Mouse (Mus musculus) lung, embryonic 16.5 days (tissue): ENCODE data around the gene Pi4k2b. TPM values are rescaled to one million over a fixed set of nuclear protein-coding genes. Genes with fewer than 3 reads are reported as not detected.
"Not testable (repeated sequence)": the region's sequence is repeated elsewhere in the genome, so short reads cannot be mapped to it uniquely, and the experiment has no call there.

Source experiments
- ATAC-seq: fragments of 200-750 bp; cut with Nextera tagmentation; 2 replicates; pipeline ENCODE4 v1.8.0; 2017; ENCODE audit warnings: low read depth, mild to moderate bottlenecking, moderate library complexity
- H3K27ac ChIP-seq: fragments of 300-500 bp; sonication (generic); 2 replicates; pipeline ENCODE4 v1.5.1; 2014; ENCODE audit warnings: mild to moderate bottlenecking, control low read depth, low read length
- H3K27me3 ChIP-seq: fragments of 300-500 bp; sonication (generic); 2 replicates; pipeline ENCODE4 v1.6.1; 2014; ENCODE audit warnings: low read depth, low read length, mixed read lengths; ENCODE audit not compliant: control insufficient read depth, insufficient read depth
- H3K36me3 ChIP-seq: fragments of 300-500 bp; sonication (generic); 2 replicates; pipeline ENCODE4 v1.6.1; 2014; ENCODE audit warnings: low read length; ENCODE audit not compliant: control insufficient read depth, insufficient read depth
- H3K4me1 ChIP-seq: fragments of 300-500 bp; sonication (generic); replicated peaks from 2 replicates; pipeline ENCODE4 v1.6.1; 2014; ENCODE audit warnings: low read length, mixed read lengths; ENCODE audit not compliant: control insufficient read depth, insufficient read depth
- H3K4me2 ChIP-seq: fragments of 300-500 bp; sonication (generic); 2 replicates; pipeline ENCODE4 v1.6.1; 2014; ENCODE audit warnings: low read depth, low read length, control low read depth
- H3K4me3 ChIP-seq: fragments of 300-500 bp; sonication (generic); 2 replicates; pipeline ENCODE4 v1.5.1; 2014; ENCODE audit warnings: mild to moderate bottlenecking, low read length, control low read depth
- H3K9ac ChIP-seq: fragments of 300-500 bp; sonication (generic); 2 replicates; pipeline ENCODE4 v1.6.1; 2014; ENCODE audit warnings: low read length, control low read depth
- H3K9me3 ChIP-seq: fragments of 300-500 bp; sonication (generic); 2 replicates; pipeline ENCODE4 v1.6.1; 2016; ENCODE audit warnings: low read length; ENCODE audit not compliant: control insufficient read depth
- WGBS: fragments of 180-500 bp; shearing (Covaris S2); extraction: QIAGEN DNeasy Blood & Tissue Kit; methylation state at CpG from one replicate; pipeline ENCODE4 v1.1.7; 2014; 5-methylcytosine and 5-hydroxymethylcytosine counted together
- polyA plus RNA-seq: library from polyadenylated mRNA; unstranded; fragments of >200 nt; fragmentation: Nextera tagmentation; extraction: Ambion mirVana; gene quantifications from 2 replicates; pipeline ENCODE4 v1.2.1, GENCODE M21; 2015

Gene Pi4k2b
- polyA plus RNA-seq, 1 experiment from 2014 or later, result 38.9 TPM

DNA sequence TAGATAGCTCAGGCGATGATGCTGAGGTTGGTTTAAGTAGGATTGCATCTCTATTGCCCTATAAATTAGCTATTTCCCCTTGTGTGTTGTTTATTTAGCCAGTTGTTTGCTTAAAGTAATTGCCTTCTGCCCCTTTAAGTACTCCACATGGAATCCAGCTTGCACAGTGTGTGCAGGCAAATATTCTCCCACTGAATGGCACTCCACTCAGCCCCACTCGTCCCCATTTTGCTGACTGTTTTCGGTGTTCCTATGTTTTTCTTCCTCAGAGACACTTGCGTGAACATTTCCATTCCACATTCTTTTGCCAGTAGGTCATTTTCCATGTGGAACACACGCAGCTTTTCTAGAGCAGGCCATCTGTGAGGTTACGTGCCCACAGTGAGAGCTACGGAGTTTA is 21.2 kb downstream of the Pi4k2b start:
- Histone ChIP-seq H3K27ac (no peak overlapping the region), H3K36me3 (peaks cover 15% of the 10 kb centered on the region), H3K4me3 (no peak overlapping the region), H3K27me3 (no peaks in the 10 kb centered on the region), H3K9ac (no peak overlapping the region), H3K9me3 (no peaks in the 10 kb centered on the region), H3K4me2 (no peak overlapping the region), H3K4me1 (no peaks in the 10 kb centered on the region)
- peak; percentile 51; the same call in 1 of the 2 replicates for ATAC-seq
- 65% methylated on average over 7 of the region's 7 CpGs for WGBS

DNA sequence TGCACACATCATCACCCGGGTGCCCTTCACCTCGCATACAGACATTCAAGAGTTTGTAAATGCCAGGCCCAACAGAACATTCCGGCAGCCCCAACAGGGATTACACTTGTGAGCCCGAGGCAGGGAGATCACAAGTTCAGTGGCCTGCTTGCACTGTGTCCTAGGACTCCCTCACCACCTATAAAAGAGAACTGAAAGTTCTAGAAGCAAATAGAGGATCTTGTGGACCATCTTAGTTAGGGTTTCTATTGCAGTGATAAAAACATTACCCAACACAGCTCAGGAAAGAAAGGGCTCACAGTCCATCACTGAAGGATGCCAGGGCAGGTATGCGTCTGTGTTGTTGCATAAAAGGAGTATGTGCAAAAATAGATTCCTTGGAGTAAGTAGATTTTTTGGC is 32.9 kb downstream of the Pi4k2b start:
- Histone ChIP-seq H3K4me3 (no peak overlapping the region), H3K27me3 (no peaks in the 10 kb centered on the region), H3K9ac (no peak overlapping the region), H3K9me3 (no peaks in the 10 kb centered on the region), H3K4me1 (no peaks in the 10 kb centered on the region), H3K4me2 (no peak overlapping the region), H3K27ac (no peak overlapping the region), H3K36me3 (peaks cover 12% of the 10 kb centered on the region; the same call in 1 of the 2 replicates)
- ATAC-seq, result no peak
- WGBS, result 81% methylated on average over 5 of the region's 5 CpGs

DNA sequence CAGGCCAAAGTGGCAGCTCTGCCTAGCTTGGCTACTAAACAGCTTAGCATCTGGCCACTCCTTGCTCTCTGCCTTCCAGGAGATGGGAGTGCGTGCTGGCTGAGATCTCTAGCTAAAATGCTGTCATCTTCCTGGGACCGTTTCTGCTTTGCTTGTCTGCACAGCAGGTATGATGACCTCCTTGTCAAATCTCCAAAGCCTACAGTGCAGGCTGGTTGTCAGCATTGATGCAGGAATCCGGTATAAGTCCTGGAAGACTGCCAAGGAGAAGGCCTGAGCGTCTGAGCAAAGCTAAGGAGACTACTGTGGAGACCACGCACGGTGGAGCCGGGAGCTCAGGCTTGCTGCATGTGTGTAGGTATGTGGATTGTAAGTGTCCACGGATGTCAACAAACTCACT is 33.9 kb downstream of the Pi4k2b start, which contains the start of gene Zcchc4:
Zcchc4 (plus strand) TSS at position 173 of the 400 bp plus-strand sequence.
- no peak within 1 kb of the TSS for H3K9ac ChIP-seq

DNA sequence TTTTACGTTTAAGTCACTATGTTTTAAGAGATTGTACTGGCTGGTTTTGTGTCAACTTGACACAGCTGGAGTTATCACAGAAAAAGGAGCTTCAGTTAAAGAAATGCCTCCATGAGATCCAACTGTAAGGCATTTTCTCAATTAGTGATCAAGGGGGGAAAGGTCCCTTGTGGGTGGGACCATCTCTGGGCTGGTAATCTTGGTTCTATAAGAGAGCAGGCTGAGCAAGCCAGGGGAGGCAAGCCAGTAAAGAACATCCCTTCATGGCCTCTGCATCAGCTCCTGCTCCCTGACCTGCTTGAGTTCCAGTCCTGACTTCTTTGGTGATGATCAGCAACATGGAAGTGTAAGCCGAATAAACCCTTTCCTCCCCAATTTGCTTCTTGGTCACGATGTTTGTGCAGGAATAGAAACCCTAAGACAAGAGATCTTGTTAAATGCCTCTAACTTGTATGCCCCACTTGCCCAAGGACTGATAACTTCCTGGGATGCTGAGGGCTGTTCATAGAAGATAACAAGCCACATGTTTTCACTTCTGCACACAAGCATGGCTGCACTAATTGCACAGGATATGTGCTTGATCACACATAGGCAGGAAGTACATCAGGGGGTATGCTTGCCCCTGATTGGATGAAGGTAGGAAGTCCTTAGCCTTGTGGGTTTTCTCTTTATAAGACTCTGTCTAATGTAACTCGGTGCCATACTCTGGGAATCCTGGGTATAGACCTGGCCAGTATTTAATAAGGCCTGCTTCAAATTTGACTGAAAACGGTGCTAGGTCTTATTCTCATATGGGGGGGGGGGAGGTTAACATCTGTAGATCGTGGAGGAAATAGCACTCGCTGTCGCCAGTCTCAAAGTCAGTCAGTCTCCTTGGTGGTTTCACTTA is 35.3 kb downstream of the Pi4k2b start:
- not testable (repeated sequence) for H3K27me3 ChIP-seq, H3K9me3 ChIP-seq, H3K9ac ChIP-seq, ATAC-seq, H3K4me1 ChIP-seq, H3K4me3 ChIP-seq, H3K36me3 ChIP-seq, H3K4me2 ChIP-seq, H3K27ac ChIP-seq
- 87% methylated on average over 8 of the region's 8 CpGs for WGBS

More for the DNA sequence above, 33.9 kb downstream of the Pi4k2b start, which contains the start of gene Zcchc4:
- Histone ChIP-seq H3K4me1 (no peaks in the 10 kb centered on the region), H3K27ac (no peak within 1 kb of the TSS), H3K4me3 (no peak within 1 kb of the TSS), H3K9me3 (no peaks in the 10 kb centered on the region), H3K27me3 (no peaks in the 10 kb centered on the region), H3K4me2 (no peak within 1 kb of the TSS), H3K36me3 (peaks cover 4% of the 10 kb centered on the region; the same call in 1 of the 2 replicates)
- ATAC-seq, result no peak
- WGBS, result 54% methylated on average over 8 of the region's 8 CpGs

DNA sequence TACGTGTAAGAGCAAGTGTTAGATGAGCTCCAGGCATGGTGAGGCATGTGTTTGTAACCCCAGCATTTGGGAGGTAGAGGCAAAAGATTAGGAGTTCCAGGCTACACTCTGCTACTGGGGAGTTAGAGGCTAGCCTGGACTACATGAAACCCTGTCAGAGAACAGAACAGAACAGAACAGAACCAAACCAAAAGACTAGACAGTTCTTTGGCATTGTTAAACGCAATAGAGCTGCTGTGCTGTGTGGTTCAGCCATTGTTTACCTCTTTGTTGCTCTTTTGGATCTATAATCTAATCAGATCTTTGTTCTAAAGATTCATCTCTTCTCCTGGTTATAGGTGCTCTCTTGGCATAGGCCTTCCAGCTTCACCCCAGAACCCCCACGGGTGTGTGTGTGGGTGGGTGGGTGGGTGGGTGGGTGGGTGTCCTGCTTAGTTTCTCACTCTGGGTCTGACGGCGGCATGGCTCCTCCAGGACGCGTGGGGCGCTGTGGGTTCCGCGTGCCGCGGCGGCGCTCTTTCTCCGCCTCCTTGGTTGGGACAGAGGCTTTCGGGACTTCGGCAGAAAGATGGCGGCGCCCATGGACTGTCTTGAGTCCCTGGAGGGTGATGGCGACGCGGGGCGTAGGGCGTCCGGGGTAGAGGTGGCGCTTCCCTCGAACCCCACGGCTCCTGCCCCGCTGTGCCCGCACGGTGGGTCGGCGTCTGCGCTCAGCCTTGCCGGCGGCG is 41.3 kb downstream of the Pi4k2b start:
- 5% methylated on average over 32 of the region's 37 CpGs for WGBS
- Histone ChIP-seq H3K9ac (peak overlapping the region; percentile 86), H3K9me3 (no peaks in the 10 kb centered on the region), H3K4me2 (peak overlapping the region; percentile 75), H3K4me1 (no peaks in the 10 kb centered on the region), H3K27ac (peak overlapping the region; percentile 73; the same call in 1 of the 2 replicates), H3K4me3 (peak overlapping the region; percentile 84), H3K36me3 (peaks cover 4% of the 10 kb centered on the region; the same call in 1 of the 2 replicates), H3K27me3 (no peaks in the 10 kb centered on the region)
- peak; percentile 97 for ATAC-seq

DNA sequence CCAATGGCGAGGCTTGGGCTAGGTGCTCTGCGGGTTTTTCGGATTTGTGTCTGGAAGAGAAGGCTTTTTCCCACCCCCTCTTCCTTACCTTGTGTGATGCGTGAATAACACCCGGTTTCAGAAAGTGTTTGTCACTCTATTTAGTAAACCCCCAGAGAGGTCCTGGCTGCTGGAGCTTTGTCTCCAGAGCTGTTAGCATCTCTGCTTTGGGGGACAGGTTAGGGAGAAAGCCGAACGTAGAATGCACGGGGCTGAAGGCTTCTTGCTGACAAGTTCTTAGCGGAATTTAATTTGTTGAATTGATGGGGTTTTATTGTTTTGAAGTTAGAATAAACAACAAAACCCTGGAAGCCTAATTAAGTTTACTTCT is 41.9 kb downstream of the Pi4k2b start:
- H3K9me3 ChIP-seq, result no peaks in the 10 kb centered on the region
- H3K27me3 ChIP-seq, result no peaks in the 10 kb centered on the region
- peaks cover 4% of the 10 kb centered on the region; the same call in 1 of the 2 replicates for H3K36me3 ChIP-seq
- peak overlapping the region; percentile 86 for H3K9ac ChIP-seq
- whole genome bisulfite sequencing, result under 1% methylated on average over 9 of the region's 9 CpGs
- ATAC-seq, result peak; percentile 67
- H3K4me3 ChIP-seq, result peak overlapping the region; percentile 84
- H3K27ac ChIP-seq, result peak overlapping the region; percentile 73; the same call in 1 of the 2 replicates
- peak overlapping the region; percentile 75 for H3K4me2 ChIP-seq
- no peaks in the 10 kb centered on the region for H3K4me1 ChIP-seq

DNA sequence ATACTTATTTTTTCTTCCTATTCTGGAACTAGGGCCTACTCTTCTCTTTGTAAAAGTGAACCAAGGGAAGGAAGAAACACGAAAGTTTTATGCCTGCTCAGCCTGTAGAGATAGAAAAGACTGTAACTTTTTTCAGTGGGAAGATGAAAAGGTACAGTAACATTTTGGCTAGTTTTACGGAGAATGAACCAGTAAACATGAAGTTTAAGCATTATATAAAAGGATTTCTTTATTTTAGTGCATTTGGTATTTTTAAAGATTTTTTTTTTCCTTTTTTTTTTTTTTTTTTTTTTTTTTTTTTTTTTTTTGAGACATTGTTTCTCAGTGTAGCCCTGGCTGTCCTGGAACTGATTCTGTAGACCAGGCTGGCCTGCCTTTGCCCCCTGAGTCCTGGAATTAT is 42.6 kb downstream of the Pi4k2b start:
- no peak overlapping the region for H3K27ac ChIP-seq
- no peak overlapping the region for H3K4me3 ChIP-seq
- no peaks in the 10 kb centered on the region for H3K27me3 ChIP-seq
- H3K4me1 ChIP-seq, result no peaks in the 10 kb centered on the region
- H3K4me2 ChIP-seq, result peak overlapping the region; percentile 35; the same call in 1 of the 2 replicates
- no peaks in the 10 kb centered on the region for H3K9me3 ChIP-seq
- H3K9ac ChIP-seq, result no peak overlapping the region
- peaks cover 4% of the 10 kb centered on the region; the same call in 1 of the 2 replicates for H3K36me3 ChIP-seq
- 74% methylated on average over 2 of the region's 2 CpGs for WGBS
- no peak for ATAC-seq

DNA sequence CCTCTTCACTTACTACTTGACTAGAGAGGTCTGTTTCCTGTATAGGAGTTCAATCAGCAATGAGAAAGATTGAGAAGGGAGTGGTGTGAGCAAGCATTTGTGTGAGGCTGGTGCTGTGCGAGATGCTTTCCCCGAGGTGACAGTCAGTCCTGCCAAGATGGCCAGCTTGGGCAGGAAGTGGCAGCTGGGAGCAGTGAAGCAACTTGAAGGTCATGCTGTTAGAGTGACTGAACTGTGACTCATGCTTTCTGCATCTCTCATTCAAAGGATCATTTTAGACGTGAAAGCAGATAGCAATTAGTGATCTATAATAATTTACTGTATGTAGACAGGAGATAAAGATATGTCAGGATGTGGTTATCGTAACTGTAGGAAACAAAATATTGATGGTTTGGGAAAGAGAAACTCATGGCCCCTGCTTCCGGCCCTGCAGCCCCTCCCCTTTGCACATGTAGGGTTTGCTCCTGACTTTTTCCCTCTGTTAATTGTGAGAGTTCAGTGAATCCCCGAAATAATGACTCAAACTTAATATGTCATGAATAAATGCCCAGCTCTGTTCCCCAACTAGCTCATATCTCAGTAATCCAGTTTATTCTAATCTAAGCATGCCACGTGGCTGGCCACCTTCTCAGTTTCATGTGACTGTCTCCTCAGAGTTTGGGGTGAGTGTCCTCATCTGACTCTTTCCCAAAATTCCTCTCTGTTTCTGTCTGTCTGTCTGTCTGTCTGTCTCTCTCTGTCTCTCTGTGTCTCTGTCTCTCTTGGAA is 45.4 kb downstream of the Pi4k2b start:
- Histone ChIP-seq H3K4me3 (no peak overlapping the region), H3K4me2 (no peak overlapping the region), H3K4me1 (no peaks in the 10 kb centered on the region), H3K9ac (no peak overlapping the region), H3K27me3 (no peaks in the 10 kb centered on the region), H3K36me3 (peaks cover 4% of the 10 kb centered on the region; the same call in 1 of the 2 replicates), H3K9me3 (no peaks in the 10 kb centered on the region), H3K27ac (no peak overlapping the region)
- ATAC-seq, result no peak
- WGBS, result 73% methylated on average over 7 of the region's 7 CpGs
